Mouse (Mus musculus) ovary, adult 18-20 months (tissue): ENCODE measurements around the gene Tulp2.
A peak's percentile ranks its signal among the peaks of the same experiment; 100 is the strongest.
"Not testable (repeated sequence)": the region's sequence is repeated elsewhere in the genome, so short reads cannot be mapped to it uniquely, and the experiment has no call there.

Experiments
- DNase-seq: peaks from one replicate; pipeline ENCODE4 v3.0.0; 2022; ENCODE audit warnings: low spot score, mixed read lengths

Gene Tulp2

DNA sequence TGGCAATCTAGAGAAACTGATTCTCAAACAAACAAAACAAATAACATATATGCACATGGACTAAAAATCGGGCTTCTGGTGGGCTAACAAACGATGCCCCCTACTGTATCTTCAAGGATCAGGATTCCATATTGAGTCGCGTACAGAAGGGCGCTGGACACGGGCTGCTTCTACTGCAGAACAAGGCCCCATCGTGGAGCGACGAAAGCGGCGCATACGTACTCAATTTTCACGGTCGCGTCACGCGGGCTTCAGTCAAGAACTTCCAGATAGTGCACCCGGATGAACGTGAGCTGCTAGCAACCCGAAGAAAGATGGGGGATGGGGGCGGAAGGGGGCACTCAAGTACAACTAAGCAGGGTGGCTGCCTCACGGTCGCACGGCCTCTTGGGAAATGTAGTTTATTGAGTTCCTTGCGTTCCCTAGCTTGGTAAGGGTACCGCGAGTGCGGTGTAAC lies 40.1 kb downstream of the Tulp2 start:
- DNase-seq: peak; percentile 81

DNA sequence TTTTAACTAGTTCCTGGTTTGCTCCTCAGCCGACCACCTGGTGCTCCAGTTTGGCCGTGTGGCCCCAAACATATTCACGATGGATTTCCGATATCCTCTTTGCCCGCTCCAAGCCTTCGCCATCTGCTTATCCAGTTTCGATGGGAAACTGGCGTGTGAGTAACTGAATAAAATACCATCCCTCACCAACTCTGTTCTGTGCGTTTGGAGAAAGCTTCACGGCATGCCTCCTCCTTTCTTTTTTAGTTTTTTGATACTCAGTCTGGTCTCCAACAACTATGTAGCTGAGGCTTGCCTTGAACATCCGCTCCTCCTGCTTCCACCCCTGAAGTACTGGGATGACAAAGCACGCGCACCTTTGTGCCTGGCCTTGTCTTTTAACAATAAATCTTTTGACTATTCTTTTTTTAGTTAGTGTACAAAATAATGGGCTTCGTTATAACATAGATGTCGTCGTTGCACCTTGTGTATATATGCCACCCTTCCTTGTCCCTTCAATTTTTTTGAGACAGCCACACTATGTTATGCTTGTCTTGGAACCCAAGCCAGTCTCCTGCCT lies 40.6 kb downstream of the Tulp2 start:
- DNase-seq: no peak

DNA sequence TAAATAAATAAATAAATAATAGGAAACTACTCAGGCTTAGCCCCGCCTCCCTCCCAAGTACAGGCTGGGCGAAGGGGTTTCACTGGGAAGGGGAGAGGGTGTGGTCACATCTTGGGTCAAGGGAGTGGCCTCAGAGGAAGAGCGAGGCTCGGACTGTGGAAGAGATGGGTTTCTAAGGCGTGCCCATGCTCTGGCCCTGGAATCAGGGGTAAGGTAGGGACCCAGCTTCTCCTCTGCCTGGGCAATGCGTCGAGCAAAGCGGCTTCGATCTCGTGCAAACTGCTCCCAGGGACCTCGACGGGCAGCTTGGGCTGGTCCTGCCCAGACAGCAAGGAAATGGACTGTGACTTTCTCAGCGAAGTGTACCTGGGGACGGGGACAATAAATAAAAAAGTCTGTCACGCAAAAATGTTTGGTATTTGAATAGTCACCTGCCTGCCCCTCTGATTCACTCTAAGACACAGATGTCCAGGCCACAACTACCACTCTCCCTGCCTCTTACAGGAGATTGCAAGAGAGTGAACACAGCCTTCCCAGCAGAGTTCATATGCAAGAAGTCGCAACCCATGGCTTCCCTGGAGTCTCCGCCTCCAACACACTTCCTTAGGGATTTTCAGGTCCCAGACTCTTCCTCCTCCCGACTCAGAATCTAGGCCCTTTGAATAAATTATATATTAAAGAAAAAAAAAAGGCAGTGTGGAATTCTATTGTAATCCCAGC lies 41.4 kb downstream of the Tulp2 start:
- no peak for DNase-seq

DNA sequence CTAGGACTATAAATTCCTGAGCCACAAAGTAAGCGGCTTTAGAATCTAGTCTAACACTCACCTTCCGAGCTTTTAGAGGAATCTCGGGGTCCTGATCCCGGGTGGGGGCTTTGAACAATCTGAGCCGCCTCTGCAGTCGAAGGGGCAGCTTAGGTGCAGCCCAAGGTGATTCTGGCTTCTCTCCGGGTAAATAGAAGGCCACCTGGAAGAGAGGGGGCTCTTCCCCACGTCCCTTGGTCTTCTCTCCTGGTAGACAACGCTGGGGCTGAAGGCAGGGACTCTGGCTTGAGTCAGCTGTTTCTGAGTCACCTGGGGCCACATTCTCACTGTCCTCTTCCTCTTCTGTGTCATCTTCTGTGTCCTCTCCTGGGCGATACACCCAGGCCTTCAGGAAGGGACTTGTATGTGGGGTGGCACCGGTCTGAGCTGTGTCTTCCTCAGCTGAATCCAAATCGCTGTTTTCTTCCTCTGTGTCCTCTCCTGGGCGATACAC lies 42.0 kb downstream of the Tulp2 start:
- DNase-seq: no peak

DNA sequence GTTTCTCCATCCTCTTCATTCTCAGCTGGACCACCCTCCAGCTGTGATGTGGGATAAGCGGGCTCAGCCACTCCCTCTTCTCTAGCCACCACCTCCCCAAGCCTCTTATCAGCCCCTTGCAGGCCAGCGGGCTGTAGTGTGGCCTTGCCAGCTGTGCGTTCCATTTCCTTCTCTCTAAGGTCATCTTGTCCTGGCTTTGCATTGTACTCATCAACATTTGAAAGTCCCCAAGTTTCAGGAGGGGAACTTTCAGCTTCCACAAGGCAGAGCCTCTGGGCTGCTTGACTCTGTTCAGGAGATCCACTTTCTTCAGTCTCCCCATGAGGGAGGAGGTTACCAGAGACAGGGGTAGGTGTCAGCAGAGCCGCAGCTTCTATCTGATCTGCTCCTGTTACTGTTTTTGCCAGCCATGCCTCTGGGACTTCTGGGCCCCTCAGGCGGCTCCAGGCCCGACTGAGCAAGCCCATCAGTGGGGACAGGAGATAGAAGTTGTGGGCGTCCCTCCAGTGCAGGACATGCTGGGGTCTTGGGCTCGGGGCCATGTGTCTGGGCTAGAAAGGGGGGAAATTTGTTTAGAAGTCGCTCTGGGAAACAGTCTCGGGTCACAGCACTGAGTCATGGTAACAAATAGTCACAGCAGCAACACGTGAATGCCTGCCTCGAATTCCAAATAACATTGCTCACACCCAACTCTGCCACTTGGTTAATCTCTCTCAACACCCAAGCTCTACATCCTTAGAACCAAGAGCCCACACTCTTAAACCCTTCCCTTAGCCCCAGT lies 43.4 kb downstream of the Tulp2 start:
- DNase-seq: peak; percentile 82

DNA sequence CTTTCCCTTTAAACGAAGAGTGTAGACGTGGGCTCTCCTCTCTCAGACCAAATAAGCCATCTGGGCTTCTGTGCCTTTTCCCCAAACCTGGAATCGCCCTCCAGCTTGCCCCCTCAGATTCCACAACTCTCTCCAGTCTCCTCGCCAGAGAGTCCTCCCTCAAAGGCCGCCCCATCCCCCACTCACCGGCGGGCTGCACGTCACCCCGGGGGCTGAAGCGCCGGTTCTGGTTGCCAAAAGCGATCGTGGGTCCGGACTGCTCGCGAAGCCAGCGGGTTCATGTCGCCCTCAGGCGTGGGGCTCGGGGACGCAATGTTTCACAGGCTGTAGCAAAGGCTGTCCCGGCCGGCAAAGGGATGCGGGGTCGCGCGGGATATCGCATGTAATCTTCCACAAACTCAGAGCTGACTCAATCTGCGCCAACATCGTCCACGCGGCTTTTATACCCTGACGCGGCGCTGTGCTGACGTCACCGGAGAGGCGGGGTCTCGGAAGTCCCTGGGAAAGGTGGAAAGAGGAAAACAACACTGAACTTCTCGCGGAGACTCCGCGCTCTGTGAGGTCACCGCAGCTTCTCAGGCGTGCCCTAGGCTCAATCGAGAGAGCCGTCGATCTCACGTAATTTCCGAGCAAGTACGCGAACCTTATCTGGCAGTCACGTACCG lies 44.3 kb downstream of the Tulp2 start, which contains the start of the genes Ppp1r15a and Plekha4:
Gene Ppp1r15a, minus strand, starts transcription at position 460 of the 665 bp plus-strand sequence.
Gene Plekha4, plus strand, starts transcription at position 522 of the 665 bp plus-strand sequence.
- peak; percentile 89 for DNase-seq

DNA sequence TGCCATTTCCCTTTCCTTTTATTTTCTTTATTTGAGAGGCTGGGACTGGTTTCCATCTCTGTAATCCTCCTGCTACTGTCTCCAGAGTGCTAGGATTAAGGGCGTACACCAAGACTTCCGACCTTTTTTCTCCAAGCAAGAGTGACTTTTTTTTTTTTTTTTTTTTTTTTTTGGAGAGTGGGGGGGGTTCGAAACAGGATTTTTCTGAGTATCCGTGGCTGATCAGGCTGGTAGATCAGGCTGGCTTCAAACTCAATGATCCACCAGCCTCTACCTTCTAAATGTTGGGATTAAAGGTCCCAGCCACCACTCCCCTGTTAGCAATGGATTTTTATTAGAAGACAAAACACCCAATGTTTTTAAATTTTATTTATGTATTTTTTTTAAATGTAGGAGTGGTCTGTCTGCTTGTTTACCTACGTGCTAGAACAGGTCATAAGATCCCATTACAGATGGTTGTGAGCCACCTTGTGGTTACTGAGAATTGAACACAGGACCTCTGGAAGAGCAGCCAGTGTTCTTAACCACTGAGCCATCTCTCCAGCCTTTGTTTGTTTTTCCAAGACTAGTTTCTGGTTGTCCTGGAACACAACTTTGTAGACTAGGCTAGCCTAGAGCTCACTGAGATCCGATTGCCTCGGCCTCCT lies 44.9 kb downstream of the Tulp2 start:
- no peak for DNase-seq

DNA sequence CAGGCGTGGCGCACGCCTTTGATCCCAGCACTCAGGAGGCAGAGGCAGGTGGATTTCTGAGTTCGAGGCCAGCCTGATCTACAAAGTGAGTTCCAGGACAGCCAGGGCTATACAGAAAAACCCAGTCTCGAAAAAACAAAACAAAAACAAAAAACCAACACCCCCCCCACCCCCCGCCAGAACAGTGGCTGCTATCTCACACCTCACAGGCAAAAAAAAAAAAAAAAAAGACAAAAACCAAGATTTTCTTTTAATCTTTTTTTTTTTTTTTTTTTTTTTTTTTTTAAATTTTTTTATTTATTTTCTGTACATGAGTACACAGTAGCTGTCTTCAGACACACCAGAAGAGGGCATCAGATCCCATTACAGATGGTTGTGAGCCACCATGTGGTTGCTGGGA lies 45.5 kb downstream of the Tulp2 start:
- DNase-seq: not testable (repeated sequence)

DNA sequence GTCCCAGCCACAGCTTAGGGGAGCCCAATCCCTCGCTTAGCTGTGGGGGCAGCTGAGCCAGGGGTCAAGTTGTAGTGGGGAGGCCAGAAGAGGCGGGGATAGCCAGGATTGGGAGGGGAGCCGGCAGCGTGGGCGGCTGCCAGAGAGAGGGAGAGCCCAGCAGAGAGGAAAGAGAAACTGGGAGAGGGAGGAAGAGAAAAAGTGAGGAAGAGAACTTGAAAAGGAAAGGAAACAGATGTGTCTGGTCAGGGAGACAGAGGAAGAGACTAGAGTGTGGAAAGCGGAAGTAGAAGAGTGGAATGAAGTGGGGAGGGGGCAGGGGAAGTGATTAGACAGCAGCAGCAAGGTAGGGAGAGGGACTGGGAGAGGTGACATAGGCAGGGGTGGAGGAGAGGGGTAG lies 47.8 kb downstream of the Tulp2 start:
- no peak for DNase-seq

DNA sequence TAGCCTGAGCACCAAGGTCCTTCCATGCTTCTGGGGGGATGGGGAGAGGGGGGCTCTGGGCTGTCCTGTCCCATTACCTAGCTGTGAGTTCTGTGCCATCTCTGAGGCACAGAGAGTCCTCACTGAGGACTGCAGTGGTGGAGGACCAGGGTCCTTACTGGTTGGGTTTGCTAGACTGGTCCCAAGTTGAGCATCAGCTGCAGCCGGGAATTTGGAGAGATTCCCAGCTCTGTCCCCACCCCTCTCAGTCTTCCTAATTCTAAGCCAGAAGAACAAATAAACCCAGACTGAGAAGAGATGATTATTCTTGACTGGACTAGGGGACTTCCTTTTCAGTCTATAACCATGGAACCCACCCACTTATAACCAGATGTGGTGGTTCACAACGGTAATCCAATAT lies 49.0 kb downstream of the Tulp2 start:
- DNase-seq: no peak

DNA sequence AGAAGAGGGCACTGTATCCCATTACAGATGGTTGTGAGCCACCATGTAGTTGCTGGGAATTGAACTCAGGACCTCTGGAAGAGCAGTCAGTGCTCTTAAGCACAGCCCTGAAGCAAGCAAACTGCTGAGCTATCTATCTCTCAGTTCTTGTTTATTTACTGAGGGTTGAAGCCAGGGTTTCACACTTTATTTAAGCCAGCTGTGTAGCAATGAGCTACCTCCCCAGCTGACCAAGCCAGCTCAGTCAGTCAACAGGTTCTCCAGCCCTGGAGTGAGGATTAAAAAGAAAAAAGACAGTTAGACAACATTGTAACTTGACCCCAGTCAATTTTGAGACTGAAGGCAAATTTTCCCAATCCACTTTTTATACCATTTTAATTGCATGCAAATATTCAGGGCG lies 54.0 kb downstream of the Tulp2 start:
- DNase-seq: no peak

DNA sequence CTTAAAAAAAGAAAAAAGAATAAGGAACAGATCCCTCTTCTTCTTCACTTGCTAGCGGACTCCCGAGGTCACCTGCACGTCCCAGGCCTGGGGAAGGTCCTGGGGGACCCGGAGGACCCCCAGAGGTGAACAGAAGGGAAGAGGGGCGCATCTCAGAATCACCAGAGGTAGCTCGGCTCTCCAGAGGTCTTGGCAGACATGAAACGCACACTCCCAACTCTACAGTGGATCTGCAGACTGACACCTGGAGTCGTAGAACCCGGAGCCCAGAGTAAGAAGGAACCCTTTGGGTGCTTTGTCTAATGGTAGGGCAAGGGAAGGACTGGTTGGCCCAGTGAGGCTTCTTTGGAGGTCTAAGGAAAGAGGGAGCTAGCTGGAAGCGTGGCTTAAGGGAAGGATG lies 55.9 kb downstream of the Tulp2 start:
- DNase-seq: no peak

DNA sequence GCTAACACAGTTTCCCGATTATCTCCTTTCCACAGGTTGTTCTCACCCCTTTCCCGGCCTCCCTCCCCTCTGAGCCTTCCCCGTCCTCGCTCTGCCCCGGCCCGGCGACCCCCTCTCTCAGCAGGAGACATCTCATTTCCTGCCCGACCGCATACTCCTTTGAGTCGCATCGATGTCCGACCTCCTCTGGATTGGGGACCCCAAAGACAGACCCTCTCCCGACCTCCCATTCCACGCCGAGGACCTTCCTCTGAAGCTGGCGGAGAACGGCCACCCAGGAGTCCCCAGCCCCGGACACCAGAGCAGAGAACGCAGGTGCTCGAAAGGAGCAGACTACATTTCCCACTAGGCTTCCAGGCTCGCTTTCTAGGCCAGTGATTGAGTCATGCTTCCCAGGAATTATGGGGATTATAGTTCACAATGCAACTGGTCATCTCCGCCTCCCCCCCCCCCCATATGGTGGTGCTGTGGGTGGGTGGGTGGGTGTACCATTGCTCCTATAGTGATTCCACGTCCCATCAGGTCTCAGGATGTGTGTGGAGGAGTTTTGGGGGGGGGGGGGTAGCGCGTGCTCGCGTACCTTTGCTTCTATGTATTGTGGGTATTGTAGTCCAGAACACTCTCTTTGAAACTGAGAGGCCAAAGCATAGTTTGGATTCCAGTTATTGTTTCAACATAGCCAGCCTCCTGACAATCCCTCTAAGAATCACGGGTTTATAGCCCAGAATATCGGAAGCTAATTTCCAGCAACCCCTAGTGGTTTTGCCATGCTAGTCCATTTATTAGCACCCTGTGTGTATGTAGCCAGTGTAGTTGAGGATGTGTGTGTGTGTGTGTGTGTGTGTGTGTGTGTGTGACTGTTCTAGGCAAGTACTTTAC lies 56.7 kb downstream of the Tulp2 start:
- no peak for DNase-seq

DNA sequence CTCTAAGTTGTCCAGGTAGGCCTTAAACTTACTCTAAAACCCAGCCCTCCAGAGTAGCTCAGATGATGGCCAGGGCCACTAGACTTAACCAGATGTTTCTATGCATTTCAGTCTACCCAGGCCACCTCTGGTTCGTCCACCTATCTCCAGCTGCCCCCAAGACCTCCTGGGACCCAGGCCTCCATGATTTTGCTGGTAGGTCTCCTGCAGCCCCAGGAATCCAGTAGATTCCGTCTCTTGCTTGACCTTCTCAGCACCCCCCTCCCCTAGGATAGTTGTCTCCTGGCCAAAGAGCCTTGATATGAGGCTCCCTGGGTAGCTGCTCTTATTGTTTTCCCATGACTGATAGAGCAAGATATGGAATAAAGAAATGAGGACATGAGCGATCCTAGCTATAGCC lies 57.4 kb downstream of the Tulp2 start:
- no peak for DNase-seq

DNA sequence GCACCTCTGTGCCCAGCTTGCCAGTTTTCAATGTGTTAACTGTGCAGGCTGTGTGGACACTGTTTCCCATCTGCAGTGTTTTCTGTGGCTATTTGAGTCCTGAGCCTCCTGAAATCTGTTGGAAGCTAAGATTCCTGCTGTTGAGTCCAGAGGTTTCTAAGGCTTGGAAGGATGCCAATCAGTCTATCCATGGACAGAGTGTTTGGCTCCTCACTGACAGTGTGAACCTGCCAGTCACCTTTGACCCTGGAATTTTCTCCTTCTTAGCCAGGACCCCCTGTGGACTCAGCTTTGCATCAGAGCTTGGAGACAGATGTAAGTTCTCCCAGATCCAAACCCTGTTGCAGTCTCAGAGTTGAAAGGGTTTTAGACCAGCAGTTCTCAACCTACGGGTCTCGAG lies 58.5 kb downstream of the Tulp2 start:
- no peak for DNase-seq

DNA sequence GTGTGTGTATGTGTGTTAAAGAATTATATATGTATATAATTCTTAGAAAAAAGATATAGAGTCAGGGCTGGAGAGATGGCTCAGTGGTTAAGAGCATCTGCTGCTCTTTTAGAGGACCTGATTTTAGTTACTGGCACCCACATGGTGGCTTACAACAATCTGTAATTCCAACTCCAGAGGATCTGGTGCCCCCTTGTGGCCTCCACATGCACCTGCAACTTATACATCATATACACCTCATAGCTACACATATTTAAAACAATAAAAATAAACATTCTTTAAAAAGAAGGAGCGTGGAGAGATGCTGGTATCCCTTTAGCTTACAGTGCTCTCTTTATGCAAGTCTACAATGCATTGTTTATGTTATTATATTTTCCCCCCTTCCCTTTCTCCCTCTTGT lies 62.8 kb downstream of the Tulp2 start:
- DNase-seq: no peak

DNA sequence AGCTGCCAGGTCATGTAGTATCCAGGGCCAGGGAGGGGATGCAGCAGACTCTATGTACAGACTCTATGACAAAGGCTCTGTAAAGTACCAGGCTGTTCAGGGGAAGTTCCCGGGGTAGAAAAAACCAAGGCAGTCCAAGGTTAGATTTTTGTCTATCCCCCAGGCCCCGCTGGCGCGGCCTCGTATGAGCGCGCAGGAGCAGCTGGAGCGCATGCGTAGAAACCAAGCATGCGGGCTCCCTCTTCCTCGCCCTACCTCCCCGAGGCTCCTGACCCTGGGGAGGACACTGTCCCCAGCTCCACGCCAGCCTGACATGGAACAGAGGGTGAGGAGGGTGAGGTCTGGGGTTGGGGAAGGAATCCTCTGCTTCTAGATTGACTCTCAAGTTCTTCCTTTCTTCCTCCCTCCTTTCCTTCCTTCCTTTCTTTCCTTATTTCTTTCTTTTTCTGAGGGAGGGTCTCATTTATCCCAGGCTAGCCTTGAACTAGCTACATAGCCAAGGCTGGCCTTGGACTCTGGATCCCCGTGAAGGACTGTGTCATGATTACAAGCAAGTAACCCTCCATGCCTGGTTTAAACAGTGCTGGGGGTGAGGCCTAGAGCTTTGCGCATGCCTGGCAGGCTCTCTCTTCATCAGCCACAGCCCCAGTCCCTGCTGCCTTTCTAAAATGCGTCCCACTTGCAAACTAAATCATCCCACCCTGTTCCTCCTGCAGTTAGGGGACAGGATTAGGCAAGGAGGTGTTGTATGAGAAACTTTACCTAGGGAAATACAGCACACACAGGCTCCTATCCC lies 68.2 kb downstream of the Tulp2 start:
- DNase-seq: no peak

DNA sequence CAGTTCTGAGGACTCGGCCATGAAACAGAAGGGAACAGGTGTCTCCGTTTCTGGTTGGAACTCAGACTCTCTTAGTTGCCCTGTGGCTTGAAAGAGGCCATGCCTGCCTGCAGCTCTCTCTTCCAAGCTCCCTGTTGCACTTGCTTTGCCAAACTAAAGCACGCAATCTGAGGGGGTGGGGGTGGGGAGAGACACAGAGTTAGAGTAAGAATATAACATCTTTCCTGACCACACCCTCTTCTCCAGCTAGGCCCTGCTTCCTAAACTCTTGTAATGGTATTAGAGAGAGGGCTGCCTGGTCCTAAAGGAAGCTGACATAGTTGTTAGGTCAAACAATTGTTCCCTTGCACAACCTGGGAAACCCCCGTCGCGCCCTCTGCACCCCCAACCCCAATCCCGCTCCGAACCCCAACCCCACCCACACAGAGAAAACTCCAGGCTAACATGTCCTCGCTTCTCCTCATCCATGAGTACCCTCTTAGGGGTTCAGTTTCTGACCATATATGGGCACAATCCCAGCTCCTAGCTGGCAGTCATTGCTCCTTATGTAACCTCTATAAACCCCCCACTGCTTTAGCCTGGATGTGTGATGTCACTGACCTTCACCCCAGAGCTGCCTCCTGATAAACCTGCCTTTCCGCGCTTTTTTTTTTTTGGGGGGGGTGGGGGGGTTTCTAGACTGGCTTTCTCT lies 69.3 kb downstream of the Tulp2 start:
- no peak for DNase-seq

DNA sequence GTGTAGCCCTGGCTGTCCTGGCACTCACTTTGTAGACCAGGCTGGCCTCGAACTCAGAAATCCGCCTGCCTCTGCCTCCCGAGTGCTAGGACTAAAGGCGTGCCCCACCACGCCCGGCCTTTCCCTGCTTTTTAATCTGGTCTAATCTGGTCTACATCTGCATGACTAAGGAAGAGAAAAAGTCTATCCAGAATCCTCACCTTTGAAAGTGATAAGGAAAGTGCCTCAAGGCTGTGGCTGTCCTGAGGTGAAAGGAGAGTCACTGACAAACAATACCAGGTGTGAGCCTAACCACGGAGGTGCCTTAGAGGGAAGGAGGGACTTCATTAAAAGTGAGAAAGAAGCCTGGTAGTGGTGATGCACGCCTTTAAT lies 69.8 kb downstream of the Tulp2 start:
- no peak for DNase-seq
